Mouse (Mus musculus): ENCODE data around the gene Gm21958.

The Gm21958 gene

GRCm38 (mm10) chr3:54714253-54714652 is at the start of gene Gm21958:
Gene Gm21958, minus strand, starts transcription at chr3:54714353.
- no peak for DNase-seq

GRCm38 (mm10) chr3:54761258-54761657 is 47.1 kb upstream of the Gm21958 start:
- no peak for DNase-seq

GRCm38 (mm10) chr3:54760321-54761115 is 46.4 kb upstream of the Gm21958 start:
- DNase-seq = no peak

DNA sequence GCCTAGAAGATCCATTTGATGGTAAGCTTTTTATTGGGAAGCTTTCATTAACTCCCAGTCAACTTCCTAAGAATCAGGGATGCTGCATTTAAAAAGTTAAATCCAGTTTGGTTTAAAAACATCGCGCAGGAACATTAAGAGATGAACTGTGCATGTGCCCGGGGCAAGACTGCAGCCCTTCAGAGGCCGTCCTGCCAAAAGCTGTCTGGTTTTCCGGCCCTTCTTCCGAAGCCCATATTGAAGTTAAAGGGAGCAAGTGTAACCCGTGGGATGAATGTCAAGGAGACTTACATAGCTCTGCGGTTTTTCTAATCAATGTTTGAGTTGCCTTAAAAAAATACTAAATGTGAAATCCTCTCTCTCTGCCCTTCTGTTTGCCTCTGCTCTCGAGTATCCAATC is 45.1 kb upstream of the Gm21958 start:
- no peak for DNase-seq

DNA sequence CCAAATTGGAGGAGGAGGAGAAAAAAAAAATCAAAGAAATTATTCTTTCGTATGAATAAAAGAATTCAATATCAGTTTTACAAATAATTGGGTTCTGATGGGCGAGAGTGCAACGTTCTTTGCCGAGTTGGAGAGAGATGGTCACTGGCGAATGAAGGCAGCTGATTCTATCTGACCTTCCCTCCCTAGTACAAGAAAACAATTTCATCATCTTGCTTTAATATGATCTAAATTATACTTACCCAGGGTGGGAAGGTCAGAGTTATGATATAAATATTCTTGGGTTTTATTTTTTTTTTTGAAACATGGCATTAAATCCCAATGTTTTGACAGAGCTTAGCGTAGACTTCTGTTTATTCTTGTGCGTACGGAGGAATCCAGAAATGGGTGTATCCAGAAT is 43.3 kb upstream of the Gm21958 start:
- DNase-seq = no peak

GRCm38 (mm10) chr3:54756058-54756457 is 41.9 kb upstream of the Gm21958 start:
- peak; percentile 11 for DNase-seq

DNA sequence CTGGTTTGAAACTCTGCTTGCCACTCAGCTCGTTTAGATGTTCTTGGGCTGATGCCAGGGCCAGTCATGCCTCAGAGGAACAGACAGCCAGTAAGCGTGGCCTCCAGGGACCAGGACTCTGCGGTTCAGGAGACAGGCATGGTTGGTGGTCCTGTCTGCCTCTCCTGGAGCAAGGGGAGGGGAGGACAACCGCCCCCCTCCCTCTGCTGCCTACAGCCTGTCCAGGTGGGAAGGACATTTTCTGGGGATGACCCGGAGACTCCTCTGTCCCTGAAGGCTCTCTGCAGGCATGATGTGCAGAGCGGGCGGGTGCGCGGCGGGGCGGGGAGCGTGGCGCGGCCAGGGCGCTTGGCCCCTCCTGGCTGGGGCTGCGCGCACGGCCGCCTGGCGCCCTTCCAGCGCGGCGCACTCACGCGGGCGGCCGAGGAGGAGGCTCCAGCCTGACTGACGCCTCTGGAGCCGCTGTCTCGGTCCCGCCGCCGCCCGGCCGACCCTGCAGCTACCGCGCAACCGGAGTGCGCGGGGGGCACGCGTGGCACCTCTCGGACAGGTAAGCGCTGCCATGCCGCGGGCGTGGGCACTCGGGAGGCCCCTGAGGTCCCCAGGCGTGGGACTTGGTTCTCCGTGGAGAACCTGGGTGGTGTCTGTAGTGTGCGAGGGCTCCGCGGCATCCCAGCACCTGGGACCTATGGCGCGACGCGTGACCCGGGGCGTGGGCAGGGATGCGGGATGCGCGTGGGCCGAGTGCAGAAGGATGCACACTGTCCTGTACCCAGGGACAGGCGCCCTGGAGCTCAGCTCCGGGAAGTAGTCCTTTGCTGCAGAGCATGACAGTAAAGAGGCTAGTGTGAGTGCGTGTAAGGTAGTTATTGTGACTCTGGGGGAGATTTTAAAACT is 41.2 kb upstream of the Gm21958 start, which contains the start of gene Smad9:
Gene Smad9, plus strand, starts transcription at position 438 of the 897 bp plus-strand sequence.
- DNase-seq = peak; percentile 57

DNA sequence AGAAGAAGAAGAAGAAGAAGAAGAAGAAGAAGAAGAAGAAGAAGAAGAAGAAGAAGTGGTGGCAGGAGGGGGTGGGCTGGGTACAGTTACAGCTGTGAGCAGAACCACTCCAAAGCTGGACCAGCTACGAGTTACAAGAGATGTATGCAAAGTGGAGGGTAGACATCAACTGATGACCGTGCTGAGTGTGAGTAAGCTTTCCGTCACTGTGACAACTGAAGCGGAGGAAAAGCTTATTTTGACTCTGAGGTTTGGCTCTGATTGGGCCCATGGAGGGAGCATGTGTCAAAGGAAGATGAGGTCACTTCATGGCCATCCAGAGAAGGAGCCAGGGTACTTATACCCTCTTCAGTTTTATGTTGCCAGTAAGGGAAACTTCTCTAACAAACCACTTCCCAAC is 39.3 kb upstream of the Gm21958 start:
- no peak for DNase-seq

- DNase-seq = peak; percentile 23
These were observed 31.6 kb upstream of the Gm21958 start for GRCm38 (mm10) chr3:54745799-54746198.

DNA sequence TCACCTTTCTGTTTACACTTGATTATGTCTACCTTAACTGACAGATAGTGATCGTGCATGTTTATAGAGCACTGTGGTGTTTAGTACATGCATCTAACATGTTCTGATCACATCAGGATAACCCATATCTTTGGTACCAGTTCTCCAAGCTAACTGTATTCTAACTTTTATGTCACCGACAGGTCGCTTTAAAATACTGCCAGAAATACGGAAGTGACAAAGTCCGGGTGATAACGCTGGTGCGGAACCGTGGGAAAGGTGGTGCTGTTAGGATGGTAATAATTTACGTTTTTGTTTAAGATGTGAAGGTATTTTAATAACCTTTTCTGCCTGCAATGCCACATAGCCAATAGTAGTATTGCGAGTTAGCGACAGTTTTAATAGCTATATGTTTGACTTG is 27.8 kb upstream of the Gm21958 start:
- no peak for DNase-seq

DNA sequence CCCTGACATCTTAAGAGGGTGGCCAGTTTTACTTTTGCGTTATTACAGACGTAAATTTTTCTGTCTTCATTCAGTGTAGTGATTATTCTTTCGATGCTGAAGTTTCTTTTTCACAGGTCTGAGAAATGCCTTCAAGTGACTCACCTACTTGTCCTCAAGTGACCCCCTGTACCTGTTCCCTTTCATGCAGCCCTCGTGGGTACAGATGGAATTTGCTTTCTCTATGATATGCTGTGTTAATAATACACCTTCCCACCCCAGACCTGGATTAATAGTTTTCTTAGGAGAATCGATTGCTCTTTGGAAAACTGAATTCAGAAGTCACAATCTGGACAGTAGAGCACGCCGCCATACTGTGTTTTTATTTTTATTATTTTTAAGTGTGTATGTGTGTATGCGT is 23.2 kb upstream of the Gm21958 start:
- DNase-seq = no peak

- DNase-seq = peak; percentile 26
These were observed 22.2 kb upstream of the Gm21958 start for GRCm38 (mm10) chr3:54736101-54736927.

DNA sequence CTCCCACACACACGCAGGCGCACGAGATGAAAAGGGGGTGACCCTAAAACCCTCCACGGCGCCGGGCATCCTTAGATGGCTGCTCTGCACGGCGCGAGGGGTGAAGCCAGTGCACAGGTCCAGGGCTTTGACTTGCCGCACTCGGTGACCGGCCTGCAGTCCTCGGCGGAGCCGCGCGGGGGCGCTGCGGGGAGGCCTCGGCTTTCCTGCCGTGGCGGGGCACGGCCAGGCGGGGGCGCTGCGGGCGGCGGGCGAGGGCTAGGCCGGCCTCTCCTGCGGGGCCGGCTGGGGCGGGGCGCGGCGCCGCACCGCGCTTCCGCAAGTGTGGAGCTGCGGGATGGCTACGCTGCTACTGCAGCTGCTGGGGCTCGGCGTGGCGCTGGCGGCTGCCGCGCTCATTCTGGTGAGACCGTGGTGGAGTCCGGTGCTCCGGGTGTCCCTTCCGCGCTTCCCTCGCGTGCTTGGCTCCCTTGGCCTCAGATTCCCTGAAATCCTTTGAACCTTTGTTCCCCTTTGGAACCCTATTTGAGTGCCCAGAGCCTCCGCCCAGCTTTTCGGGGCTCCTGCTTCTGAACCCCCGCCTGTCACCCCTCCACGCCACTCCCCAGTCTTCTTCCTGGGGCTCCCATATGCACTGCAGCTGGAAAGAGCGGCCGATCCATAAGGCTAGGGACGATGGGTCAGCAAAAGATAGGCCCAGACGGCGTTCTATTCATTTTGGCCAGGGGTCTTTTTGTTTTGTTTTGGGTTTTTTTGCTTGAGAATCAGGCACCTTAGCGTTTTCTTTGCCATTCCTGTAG is 21.3 kb upstream of the Gm21958 start, which contains the start of the genes Exosc8 and Alg5:
Gene Exosc8, minus strand, starts transcription at position 147 of the 800 bp plus-strand sequence.
Gene Alg5, plus strand, starts transcription at position 293 of the 800 bp plus-strand sequence.
- DNase-seq = peak; percentile 89

GRCm38 (mm10) chr3:54734411-54735246 is 20.5 kb upstream of the Gm21958 start:
- peak; percentile 89 for DNase-seq

- DNase-seq = no peak
These were observed 18.2 kb upstream of the Gm21958 start for GRCm38 (mm10) chr3:54732371-54732770.

GRCm38 (mm10) chr3:54731626-54732150 is 17.5 kb upstream of the Gm21958 start:
- no peak for DNase-seq

- DNase-seq = no peak
These were observed 13.9 kb upstream of the Gm21958 start for GRCm38 (mm10) chr3:54728100-54728499.

GRCm38 (mm10) chr3:54727588-54727987 is 13.4 kb upstream of the Gm21958 start:
- DNase-seq = no peak

- DNase-seq = no peak
These were observed 11.2 kb upstream of the Gm21958 start for GRCm38 (mm10) chr3:54725344-54725743.

GRCm38 (mm10) chr3:54723741-54724500 is 9.8 kb upstream of the Gm21958 start:
- no peak for DNase-seq
